Mouse (Mus musculus) right cerebral cortex, adult 18-20 months (tissue): ENCODE data around the gene Commd2.

Source experiments
- DNase-seq: peaks from one replicate; pipeline ENCODE4 v3.0.0; 2022; ENCODE audit warnings: mixed read lengths

Commd2 gene

DNA sequence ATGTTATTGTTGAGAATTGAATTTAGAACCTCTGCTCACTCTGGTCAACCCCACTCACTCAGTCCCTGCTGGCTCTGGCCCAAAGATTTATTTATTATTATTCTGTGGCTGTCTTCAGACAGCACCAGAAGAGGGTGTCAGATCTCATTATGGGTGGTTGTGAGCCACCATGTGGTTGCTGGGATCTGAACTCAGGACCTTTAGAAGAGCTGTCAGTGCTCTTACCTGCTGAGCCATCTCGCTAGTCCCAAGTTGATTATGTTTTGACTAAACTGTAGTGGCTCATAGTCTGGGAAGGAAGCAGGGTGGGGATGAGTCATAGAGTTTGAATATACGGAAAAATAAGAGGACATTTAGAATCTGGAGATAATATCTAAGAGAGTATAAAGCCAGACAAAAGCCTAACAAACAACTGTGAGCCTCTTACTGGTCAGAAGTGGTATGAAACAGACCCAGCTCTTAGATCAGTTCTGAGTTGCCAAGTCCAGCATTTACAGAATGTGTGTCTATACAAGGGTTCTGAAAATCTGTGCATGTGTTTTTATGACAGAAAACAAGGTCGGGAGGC lies 39.0 kb downstream of the Commd2 start:
- DNase-seq, result no peak

DNA sequence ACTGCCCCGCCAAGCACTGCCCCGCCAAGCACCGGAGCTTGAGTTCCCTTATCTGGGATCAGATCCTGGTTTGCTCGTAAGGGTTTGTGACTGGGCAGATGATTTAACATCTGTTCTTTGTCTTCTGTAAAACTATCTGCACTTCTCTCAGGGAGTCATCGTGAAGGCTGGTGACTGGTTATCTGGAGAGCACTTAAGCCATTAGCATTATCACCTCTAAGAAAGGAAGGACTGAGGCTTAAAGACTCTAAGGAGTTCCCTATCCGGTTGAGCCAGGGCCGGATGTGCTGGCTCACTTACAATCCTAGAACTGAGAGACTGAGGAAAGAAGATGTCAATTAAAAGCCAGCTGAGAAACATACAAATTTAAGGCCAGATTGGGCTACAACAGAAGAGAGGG lies 39.7 kb downstream of the Commd2 start:
- DNase-seq, result no peak

DNA sequence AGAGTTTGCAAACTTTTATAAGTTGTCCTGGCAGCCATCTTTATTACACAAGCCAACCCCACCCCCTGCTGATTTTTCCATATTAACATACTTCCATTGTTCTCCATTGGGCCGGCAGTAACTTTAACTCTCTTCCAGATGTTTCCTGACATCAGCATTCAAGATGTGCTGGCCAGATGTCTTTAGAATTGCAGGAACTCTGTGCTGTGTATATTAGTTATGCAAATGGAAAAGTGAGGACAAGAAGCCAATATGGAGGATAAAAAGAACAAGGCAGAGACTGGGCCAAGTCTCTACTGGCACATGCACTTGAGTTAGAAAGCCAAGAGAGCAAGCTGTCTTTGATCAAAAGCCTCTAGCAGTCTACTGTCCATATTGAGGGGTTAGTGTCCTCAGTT lies 46.9 kb downstream of the Commd2 start:
- no peak for DNase-seq

DNA sequence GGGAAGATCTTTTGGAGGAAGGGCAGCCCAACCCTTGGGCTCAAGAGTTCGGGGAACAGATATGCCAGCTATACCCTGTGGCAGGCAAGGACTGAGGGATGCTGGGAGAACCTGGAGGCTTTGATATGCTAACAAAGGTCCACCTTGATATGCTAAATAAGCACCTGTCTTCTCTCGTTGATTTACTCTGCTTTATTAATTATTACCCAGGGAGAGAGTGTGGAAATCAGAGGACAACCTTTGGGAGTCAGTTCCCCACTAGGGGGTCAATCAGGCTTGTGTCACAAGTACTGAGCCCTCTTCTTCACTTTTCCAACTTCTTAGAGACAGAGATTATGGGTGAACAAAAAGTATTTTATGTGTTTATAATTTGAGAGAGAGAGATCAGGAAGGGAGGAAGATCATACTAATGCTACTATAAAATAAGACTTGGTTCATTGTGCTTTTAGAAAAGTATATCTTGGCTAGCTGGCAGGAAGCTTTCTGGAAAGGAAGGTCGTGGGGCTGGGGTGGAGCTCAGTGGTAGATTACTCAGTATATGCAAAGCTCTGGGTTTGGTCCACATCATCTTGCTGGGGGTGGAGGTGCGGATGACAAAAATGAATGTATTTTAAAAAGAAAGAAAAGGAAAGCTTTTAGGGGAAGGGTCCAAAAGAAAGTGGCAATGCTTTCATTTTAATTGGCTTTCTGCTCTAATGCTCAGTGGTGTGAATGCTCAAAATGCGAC lies 47.5 kb downstream of the Commd2 start:
- no peak for DNase-seq

DNA sequence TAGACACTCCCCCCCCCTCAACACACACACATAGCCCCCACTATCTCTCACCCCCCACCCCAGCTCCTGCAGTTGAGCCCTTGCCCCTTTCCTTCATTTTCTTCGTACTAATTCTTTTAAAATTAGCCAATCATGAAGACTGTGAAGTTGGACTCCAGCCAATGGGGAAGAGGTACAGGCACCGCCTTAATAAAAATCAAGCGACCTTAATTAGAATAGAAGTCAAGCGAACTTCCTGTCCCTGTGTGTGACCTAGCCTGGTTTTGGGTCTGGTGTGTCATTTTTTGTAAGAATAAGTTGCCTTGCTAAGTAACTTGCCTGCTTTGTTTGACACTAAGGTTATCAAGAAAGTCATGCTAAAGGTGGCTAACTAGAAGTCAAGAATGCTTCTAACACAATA lies 48.9 kb downstream of the Commd2 start:
- DNase-seq, result no peak

DNA sequence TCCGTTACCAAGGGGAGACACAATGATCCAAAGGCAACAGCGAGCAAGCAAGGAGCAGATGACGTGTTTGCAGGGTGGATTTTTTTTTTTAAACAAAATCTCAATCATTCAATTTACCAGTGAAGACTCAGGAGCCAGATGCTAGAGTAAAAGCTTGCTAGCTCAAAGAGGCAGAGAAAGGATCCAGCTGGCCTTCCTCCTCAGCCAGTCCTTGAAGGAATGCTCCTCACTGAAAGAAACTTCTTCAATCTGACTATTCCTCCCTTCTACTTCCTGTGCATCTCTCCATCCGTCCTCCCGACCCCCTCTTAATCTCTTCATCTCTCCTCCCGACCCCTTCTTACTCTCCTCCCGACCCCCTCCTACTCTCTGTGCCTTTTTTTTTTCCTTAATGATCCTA lies 54.9 kb downstream of the Commd2 start:
- DNase-seq, result no peak

DNA sequence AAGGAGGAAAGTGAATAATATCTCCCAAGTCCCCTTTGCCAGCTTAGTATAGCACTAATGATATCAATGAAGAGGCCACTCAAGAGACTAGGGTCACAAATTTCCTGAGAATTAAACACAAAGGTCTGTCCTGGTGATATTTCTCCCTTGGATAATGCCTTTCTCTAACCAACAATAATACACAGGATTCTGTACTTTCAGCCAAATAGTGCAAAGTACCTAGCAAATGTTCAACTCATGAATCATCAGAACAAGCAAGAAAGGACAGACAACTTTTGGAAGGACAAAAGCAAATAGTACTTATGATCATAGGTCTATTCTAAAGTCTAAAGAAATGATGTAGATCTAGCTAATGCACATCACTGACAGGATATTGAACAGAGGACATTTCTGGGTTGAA lies 56.0 kb downstream of the Commd2 start:
- DNase-seq, result no peak
